Mouse (Mus musculus) myocyte (in vitro differentiated cells): ENCODE results near the gene Nbdy. TPM values are rescaled to one million over a fixed set of nuclear protein-coding genes. Genes with fewer than 3 reads are reported as not detected.

Source experiments
- H3K27me3 ChIP-seq: one replicate; pipeline ENCODE4 v1.6.1; 2011; ENCODE audit not compliant: control insufficient read depth, insufficient read depth, insufficient read length
- H3K36me3 ChIP-seq: one replicate; pipeline ENCODE4 v1.6.1; 2011; ENCODE audit not compliant: control insufficient read depth, insufficient read depth
- H3K4me2 ChIP-seq: one replicate; pipeline ENCODE4 v1.6.1; 2011; ENCODE audit warnings: low read depth, control low read depth
- H3K4me3 ChIP-seq: one replicate; pipeline ENCODE4 v1.5.1; 2011; ENCODE audit warnings: mild to moderate bottlenecking, control low read depth, moderate library complexity
- H3K79me2 ChIP-seq: one replicate; pipeline ENCODE4 v1.6.1; 2011; ENCODE audit not compliant: control insufficient read depth, insufficient read depth
- H3ac ChIP-seq: one replicate; pipeline ENCODE4 v1.6.1; 2011; ENCODE audit not compliant: control insufficient read depth, insufficient read length
- CEBPB ChIP-seq: IDR thresholded peaks from 2 replicates; pipeline ENCODE4 v1.6.1; 2011; ENCODE audit warnings: mild to moderate bottlenecking, moderate library complexity; ENCODE audit not compliant: poor library complexity, insufficient read depth, severe bottlenecking
- E2F4 ChIP-seq: IDR thresholded peaks from one replicate; pipeline ENCODE4 v1.6.1; 2011; ENCODE audit warnings: mild to moderate bottlenecking, control low read depth, moderate library complexity; ENCODE audit not compliant: insufficient read depth
- MYOD1 ChIP-seq, 3 experiments: IDR thresholded peaks; one replicate each; pipeline ENCODE4 v1.6.1; 2011; ENCODE audit warnings: control low read depth in 2 of 3, low read depth in 2 of 3, mild to moderate bottlenecking in 2 of 3, moderate library complexity in 1 of 3; ENCODE audit not compliant: insufficient read length in 2 of 3, control insufficient read depth in 1 of 3
- MYOG ChIP-seq, 3 experiments: IDR thresholded peaks; one replicate each; pipeline ENCODE4 v1.6.1; 2011; ENCODE audit warnings: control low read depth in 2 of 3, low read depth in 2 of 3, mild to moderate bottlenecking in 2 of 3; ENCODE audit not compliant: insufficient read length in 2 of 3, control insufficient read depth in 1 of 3, insufficient read depth in 1 of 3
- POLR2A ChIP-seq: IDR thresholded peaks from one replicate; pipeline ENCODE4 v1.6.1; 2011; ENCODE audit warnings: low read depth, mild to moderate bottlenecking, control low read depth, moderate library complexity; ENCODE audit not compliant: insufficient read length
- POLR2AphosphoS2 ChIP-seq: IDR thresholded peaks from one replicate; pipeline ENCODE4 v1.6.1; 2011; ENCODE audit warnings: low read depth, control low read depth; ENCODE audit not compliant: insufficient read length
- REST ChIP-seq: IDR thresholded peaks from one replicate; pipeline ENCODE4 v1.6.1; 2011; ENCODE audit warnings: mild to moderate bottlenecking, control low read depth, moderate library complexity; ENCODE audit not compliant: insufficient read depth, insufficient read length
- SRF ChIP-seq: IDR thresholded peaks from one replicate; pipeline ENCODE4 v1.6.1; 2011; ENCODE audit warnings: low read depth; ENCODE audit not compliant: control insufficient read depth, insufficient read length
- TCF12 ChIP-seq: IDR thresholded peaks from one replicate; pipeline ENCODE4 v1.6.1; 2011; ENCODE audit warnings: mild to moderate bottlenecking, control low read depth; ENCODE audit not compliant: poor library complexity, insufficient read depth, severe bottlenecking
- TCF3 ChIP-seq: IDR thresholded peaks from one replicate; pipeline ENCODE4 v1.6.1; 2011; ENCODE audit warnings: low read depth, control low read depth; ENCODE audit not compliant: insufficient read length
- polyA plus RNA-seq: library from polyadenylated mRNA; unstranded; fragments of >200 nt; fragmentation: generic; extraction: Trizol; gene quantifications from one replicate; pipeline ENCODE4 v1.2.1, GENCODE M21; 2012; ENCODE audit warnings: missing spikeins

The Nbdy gene
- polyA plus RNA-seq = 51.1 TPM

DNA sequence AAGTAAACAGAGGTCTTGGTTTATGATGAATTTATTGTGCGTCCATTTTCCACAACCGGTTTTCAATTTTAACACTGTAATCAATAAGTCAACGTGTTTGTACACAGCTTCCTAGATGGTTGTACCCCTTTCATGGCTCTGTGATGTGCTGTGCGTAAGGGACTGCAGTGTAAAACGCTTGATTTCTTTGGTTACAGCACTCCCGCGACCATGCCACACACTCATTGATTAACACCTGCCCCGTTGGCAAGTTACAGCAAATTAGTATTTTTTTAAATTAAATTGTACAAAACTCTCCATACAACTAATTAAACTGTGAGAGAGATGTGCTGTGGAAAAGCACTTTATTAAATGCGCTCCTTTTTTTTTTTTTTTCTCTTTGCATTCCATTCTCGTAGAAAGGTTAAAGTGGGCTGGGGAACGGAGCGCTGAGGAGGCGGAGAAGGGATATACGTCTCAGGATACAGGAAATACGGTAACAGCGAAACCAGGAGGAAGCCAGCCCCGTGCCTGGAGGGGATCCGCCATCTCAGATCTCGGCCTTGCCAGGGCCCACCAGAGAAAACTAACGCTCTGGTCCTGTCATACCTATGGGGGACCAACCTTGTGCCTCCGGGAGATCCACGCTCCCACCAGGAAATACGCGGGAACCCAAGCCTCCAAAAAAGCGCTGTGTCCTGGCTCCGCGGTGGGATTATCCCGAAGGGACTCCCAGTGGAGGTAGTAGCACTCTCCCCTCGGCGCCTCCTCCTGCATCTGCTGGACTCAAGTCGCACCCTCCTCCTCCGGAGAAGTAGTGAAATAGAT, at the start of gene Nbdy:
Gene Nbdy (plus strand): TSS at position 481 of the 807 bp plus-strand sequence.
- H3ac ChIP-seq = no peak within 1 kb of the TSS
- peaks cover 3% of the 10 kb centered on the region for H3K36me3 ChIP-seq
- H3K79me2 ChIP-seq = peaks cover 20% of the 10 kb centered on the region
- no peaks in the 10 kb centered on the region for H3K27me3 ChIP-seq
- TF ChIP-seq REST (no peak), POLR2AphosphoS2 (no peak), MYOG (IDR thresholded peaks at IDR 0.05; ENCODE audit: control insufficient read depth in 1 of 3, insufficient read depth in 1 of 3, insufficient read length in 2 of 3, low read depth in 2 of 3) (no peak), E2F4 (no peak), MYOD1 (IDR thresholded peaks at IDR 0.05; ENCODE audit: control insufficient read depth in 1 of 3, insufficient read length in 2 of 3, low read depth in 2 of 3) (no peak), TCF12 (no peak), POLR2A (peak; percentile 55)
- H3K4me2 ChIP-seq = peak within 1 kb of the TSS; percentile 83
- peak within 1 kb of the TSS; percentile 52 for H3K4me3 ChIP-seq

DNA sequence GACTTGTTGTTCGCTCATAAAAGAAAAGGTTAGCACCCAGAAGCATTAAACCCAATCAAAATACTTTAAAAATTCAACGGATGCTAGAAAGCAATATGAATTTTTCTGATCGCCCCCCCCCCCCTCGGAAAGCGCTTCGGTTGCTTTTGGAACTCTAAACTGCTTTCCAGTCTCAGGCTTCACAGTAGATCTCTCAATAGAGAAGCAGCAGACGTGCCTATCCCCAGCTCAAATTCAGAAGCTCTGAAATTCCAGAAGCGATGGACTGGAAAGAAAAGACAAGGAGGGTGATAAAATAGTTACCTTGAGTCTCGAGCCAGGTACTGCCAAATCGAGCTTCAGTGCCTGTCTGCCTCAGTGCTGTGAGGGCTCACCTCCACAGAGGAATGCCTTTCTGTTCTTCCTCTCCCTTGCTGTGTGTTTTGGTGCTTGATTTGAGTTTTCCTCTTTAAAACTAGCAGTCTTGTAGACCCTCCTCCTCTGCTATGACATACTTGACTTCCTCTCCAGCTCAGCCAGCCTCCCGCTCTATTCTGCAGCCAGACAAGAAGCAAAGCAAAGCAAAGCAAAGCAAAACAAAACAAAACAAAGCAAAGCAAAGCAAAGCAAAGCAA, 27.5 kb upstream of the Nbdy start, which contains the start of gene Kctd12b:
Gene Kctd12b (minus strand): TSS at position 610 of the 614 bp plus-strand sequence.
- no peaks in the 10 kb centered on the region for H3K36me3 ChIP-seq
- no peak for TF ChIP-seq REST
- TF ChIP-seq SRF = no peak
- no peak for TF ChIP-seq CEBPB

DNA sequence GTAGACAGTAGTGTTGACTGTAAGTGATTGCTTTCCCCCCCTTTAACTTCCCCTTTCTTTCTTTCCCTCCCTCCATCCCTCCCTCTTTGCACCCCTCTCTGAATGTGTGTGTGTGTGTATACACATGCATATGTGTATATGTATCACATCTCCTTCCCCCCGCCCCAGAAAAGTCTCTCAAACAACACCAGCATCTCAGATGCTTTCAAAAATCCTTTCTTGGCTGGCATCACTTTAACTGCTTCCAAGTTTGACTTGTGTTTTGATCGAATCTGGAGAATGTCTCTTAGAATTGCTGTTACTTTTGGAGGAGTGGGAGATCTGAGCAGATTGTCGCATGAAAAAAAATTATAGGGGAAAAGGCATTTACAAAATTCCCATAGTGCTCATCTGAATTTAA, 22.9 kb upstream of the Nbdy start:
- no peak overlapping the region for H3K4me2 ChIP-seq
- H3ac ChIP-seq = no peak overlapping the region
- TF ChIP-seq SRF (no peak), POLR2A (no peak), E2F4 (no peak), CEBPB (no peak), TCF3 (no peak)
- no peaks in the 10 kb centered on the region for H3K79me2 ChIP-seq
- H3K27me3 ChIP-seq = no peaks in the 10 kb centered on the region
- no peaks in the 10 kb centered on the region for H3K36me3 ChIP-seq
- H3K4me3 ChIP-seq = no peak overlapping the region

More for the DNA sequence above, 27.5 kb upstream of the Nbdy start, which contains the start of gene Kctd12b:
- Histone ChIP-seq H3K79me2 (no peaks in the 10 kb centered on the region), H3K4me3 (no peak within 1 kb of the TSS), H3ac (no peak within 1 kb of the TSS), H3K4me2 (peak within 1 kb of the TSS; percentile 52), H3K27me3 (no peaks in the 10 kb centered on the region)

DNA sequence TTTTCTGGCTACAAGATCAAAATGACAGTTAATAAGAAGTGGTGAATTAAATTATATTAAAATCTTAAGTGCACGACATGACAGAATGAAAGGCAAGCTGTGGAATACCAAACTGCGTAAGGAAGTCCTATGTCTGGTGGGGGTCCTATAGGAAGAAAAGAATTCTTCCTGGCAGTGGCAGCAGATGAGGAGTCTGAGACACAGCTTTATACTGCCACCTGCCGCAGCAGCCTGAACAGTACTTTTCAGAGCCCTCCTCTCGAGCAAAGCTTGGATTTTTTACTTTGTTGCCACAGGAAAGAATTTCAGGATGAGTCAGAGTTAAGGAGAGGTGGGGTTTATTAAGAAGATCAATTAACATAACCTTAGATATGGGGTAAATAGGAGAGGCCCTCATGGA, 15.7 kb upstream of the Nbdy start:
- no peaks in the 10 kb centered on the region for H3K79me2 ChIP-seq
- no peak overlapping the region for H3ac ChIP-seq
- H3K4me2 ChIP-seq = no peak overlapping the region
- no peaks in the 10 kb centered on the region for H3K27me3 ChIP-seq
- H3K4me3 ChIP-seq = no peak overlapping the region
- no peaks in the 10 kb centered on the region for H3K36me3 ChIP-seq
- TF ChIP-seq CEBPB = no peak
- TF ChIP-seq E2F4 = no peak
- no peak for TF ChIP-seq TCF3
- no peak for TF ChIP-seq SRF
- TF ChIP-seq POLR2A = no peak
- no peak for TF ChIP-seq REST

DNA sequence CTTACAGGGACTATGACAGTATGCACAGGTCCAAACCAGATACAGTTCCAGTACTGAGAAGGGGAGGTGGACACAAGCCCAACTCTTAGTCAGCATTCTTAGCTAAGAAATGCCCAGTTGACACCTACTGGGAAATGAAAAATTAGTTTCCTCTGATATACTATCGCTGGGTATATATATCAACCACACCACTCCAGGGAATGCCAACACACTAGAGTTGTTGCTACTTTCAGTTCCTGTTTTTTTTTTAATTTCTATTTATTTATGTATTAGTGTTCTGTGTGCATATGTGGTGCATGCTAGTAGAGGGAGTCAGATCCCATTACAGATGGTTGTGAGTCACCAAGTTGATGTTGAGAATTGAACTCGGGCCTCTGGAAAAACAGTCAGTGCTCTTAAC, 6.7 kb upstream of the Nbdy start:
- H3K27me3 ChIP-seq = no peaks in the 10 kb centered on the region
- TF ChIP-seq MYOG (IDR thresholded peaks at IDR 0.05; ENCODE audit: control insufficient read depth in 1 of 3, insufficient read depth in 1 of 3, insufficient read length in 2 of 3, low read depth in 2 of 3) = no peak
- H3K4me3 ChIP-seq = no peak overlapping the region
- H3K79me2 ChIP-seq = no peaks in the 10 kb centered on the region
- no peak overlapping the region for H3ac ChIP-seq
- H3K36me3 ChIP-seq = no peaks in the 10 kb centered on the region
- H3K4me2 ChIP-seq = no peak overlapping the region

DNA sequence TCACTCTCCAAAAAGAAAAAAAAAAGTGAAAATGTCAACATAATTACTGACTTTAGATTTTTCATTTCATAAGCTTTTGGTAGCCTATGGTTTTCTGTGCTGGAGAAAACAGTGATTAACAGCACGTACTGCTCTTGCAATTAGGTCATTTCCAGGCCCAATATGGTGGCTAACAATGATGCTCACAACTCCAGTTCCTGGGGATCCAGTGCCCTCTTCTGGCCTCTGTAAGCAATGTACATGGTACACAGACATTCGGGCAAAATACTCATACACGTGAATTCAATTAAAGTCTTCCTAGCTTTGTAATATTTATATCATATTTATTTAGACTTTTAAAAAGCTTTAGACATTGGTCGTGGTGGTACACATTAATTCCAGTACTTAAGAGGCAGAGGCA, 3.8 kb upstream of the Nbdy start:
- H3K27me3 ChIP-seq = no peaks in the 10 kb centered on the region
- no peaks in the 10 kb centered on the region for H3K36me3 ChIP-seq
- no peak overlapping the region for H3ac ChIP-seq
- no peak overlapping the region for H3K4me3 ChIP-seq
- H3K4me2 ChIP-seq = no peak overlapping the region
- TF ChIP-seq REST (no peak), POLR2AphosphoS2 (no peak)
- H3K79me2 ChIP-seq = peaks cover 10% of the 10 kb centered on the region
